Mouse (Mus musculus) cerebellum, adult 2 months (tissue): ENCODE results near the gene Cisd1.

ENCODE experiments used
- CTCF ChIP-seq: fragments of 200-500 bp; IDR thresholded peaks from 2 replicates; pipeline ENCODE4 v1.5.1; 2011; ENCODE audit warnings: low read depth, mild to moderate bottlenecking, control low read depth, low read length, moderate library complexity, borderline replicate concordance; ENCODE audit not compliant: insufficient read depth
- POLR2A ChIP-seq: fragments of 200-500 bp; IDR thresholded peaks from 2 replicates; pipeline ENCODE4 v1.6.1; 2011; ENCODE audit warnings: low read length, control low read depth, borderline replicate concordance; ENCODE audit not compliant: insufficient read depth

- TF ChIP-seq CTCF: no peak
- no peak for TF ChIP-seq POLR2A
Measured at GRCm38 (mm10) chr10:71339463-71339862, 5.3 kb downstream of the Cisd1 start.
